Mouse (Mus musculus) G1E-ER4 (cell line): ENCODE measurements around the gene Actn1. TPM values are rescaled to one million over a fixed set of nuclear protein-coding genes. Genes with fewer than 3 reads are reported as not detected.

Experiments used
- GATA1 ChIP-seq: IDR thresholded peaks from one replicate; pipeline ENCODE4 v1.8.0; 2012; ENCODE audit warnings: low read length, inconsistent platforms
- polyA plus RNA-seq: library from polyadenylated mRNA; stranded (reverse); fragments of >175 nt; gene quantifications from 2 replicates; pipeline ENCODE4 v1.2.3, GENCODE M21; 2012

Gene Actn1
- polyA plus RNA-seq, 1 experiment, result 0.49 TPM

- no peak for TF ChIP-seq GATA1
These were observed 25.9 kb downstream of the Actn1 start for GRCm38 (mm10) chr12:80234226-80234625.

GRCm38 (mm10) chr12:80232840-80233218, 27.3 kb downstream of the Actn1 start:
- no peak for TF ChIP-seq GATA1

GRCm38 (mm10) chr12:80232076-80232839, 27.9 kb downstream of the Actn1 start:
- TF ChIP-seq GATA1, result no peak

- no peak for TF ChIP-seq GATA1
These were observed 28.9 kb downstream of the Actn1 start for GRCm38 (mm10) chr12:80231317-80231716.

GRCm38 (mm10) chr12:80230854-80231253, 29.3 kb downstream of the Actn1 start:
- TF ChIP-seq GATA1, result no peak

- no peak for TF ChIP-seq GATA1
These were observed 30.0 kb downstream of the Actn1 start for GRCm38 (mm10) chr12:80230111-80230700.

GRCm38 (mm10) chr12:80229010-80229800, 31.0 kb downstream of the Actn1 start:
- no peak for TF ChIP-seq GATA1

- TF ChIP-seq GATA1, result no peak
These were observed 31.8 kb downstream of the Actn1 start for GRCm38 (mm10) chr12:80228356-80228755.

GRCm38 (mm10) chr12:80227835-80228234, 32.3 kb downstream of the Actn1 start:
- no peak for TF ChIP-seq GATA1

- no peak for TF ChIP-seq GATA1
These were observed 34.1 kb downstream of the Actn1 start for GRCm38 (mm10) chr12:80226101-80226500.

- no peak for TF ChIP-seq GATA1
These were observed 35.9 kb downstream of the Actn1 start for GRCm38 (mm10) chr12:80224241-80224731.

GRCm38 (mm10) chr12:80223511-80223910, 36.7 kb downstream of the Actn1 start:
- no peak for TF ChIP-seq GATA1

- TF ChIP-seq GATA1, result no peak
These were observed 37.7 kb downstream of the Actn1 start for GRCm38 (mm10) chr12:80222473-80222872.

- TF ChIP-seq GATA1, result no peak
These were observed 39.7 kb downstream of the Actn1 start for GRCm38 (mm10) chr12:80220260-80221038.

GRCm38 (mm10) chr12:80218784-80219183, 41.4 kb downstream of the Actn1 start:
- no peak for TF ChIP-seq GATA1
